Mouse (Mus musculus) liver, postnatal 0 days (tissue): ENCODE measurements around the gene Sh3bp1.

Experiments used
- CTCF ChIP-seq: sonication (generic); IDR thresholded peaks from 2 replicates; pipeline ENCODE4 v1.5.1; 2016; ENCODE audit warnings: antibody characterized with exemption, low read depth
- EP300 ChIP-seq: IDR thresholded peaks from 2 replicates; pipeline ENCODE4 v1.6.1; 2016; ENCODE audit warnings: antibody characterized with exemption, low read depth, mild to moderate bottlenecking

- TF ChIP-seq CTCF (peak; percentile 61), EP300 (peak; percentile 96)
Observed at GRCm38 (mm10) chr15:78922700-78923099, 23.1 kb downstream of the Sh3bp1 start.
